Mouse (Mus musculus): ENCODE data around the gene Bet1l.

DNA sequence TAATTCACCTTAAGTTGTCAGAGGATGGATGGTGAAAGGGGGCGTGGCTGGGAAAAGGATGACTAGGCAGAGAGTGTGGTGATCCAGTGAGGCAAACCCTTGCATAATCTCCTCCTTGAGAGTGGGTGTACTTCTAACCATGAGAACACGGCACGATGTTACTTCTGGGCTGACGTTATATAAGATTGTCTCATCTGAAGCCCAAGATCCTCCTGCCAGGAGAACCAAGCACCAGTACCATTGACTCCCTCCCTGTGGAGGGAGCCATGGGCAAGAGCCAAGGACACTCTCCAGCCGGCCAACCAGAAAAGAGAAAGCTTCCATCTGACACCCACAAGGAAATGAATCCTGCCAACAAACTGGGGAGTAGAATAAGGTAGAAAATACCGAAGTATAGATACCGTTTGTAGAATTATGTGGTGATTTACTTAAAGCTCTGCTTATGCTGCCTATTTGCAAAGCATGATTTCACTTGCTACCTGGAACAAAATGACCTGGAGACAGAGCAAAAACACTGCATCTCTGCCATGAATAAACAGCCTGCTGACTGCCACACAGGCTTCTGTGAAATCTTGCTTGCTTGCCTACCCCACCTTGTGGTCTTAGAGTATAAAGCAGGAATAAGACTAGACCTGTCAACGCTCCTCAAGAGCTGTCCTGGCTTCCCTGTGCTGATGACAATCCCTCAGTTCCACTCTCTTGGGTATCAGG, 29.1 kb downstream of the Bet1l start:
- TF ChIP-seq ZNF384 (IDR thresholded peaks at IDR 0.05; ENCODE audit: low read depth, low read length) (no peak), MAFK (IDR thresholded peaks at IDR 0.05; ENCODE audit: insufficient read depth, low read depth, low read length) (no peak), ZC3H11A (IDR thresholded peaks at IDR 0.05; ENCODE audit: borderline replicate concordance, low read depth, low read length) (no peak), CHD2 (IDR thresholded peaks at IDR 0.05; ENCODE audit: low read depth, low read length) (no peak), HCFC1 (IDR thresholded peaks at IDR 0.05; ENCODE audit: borderline replicate concordance, insufficient read depth, low read length) (no peak)
